Mouse (Mus musculus): ENCODE measurements around the gene Snx20.

Snx20 gene

DNA sequence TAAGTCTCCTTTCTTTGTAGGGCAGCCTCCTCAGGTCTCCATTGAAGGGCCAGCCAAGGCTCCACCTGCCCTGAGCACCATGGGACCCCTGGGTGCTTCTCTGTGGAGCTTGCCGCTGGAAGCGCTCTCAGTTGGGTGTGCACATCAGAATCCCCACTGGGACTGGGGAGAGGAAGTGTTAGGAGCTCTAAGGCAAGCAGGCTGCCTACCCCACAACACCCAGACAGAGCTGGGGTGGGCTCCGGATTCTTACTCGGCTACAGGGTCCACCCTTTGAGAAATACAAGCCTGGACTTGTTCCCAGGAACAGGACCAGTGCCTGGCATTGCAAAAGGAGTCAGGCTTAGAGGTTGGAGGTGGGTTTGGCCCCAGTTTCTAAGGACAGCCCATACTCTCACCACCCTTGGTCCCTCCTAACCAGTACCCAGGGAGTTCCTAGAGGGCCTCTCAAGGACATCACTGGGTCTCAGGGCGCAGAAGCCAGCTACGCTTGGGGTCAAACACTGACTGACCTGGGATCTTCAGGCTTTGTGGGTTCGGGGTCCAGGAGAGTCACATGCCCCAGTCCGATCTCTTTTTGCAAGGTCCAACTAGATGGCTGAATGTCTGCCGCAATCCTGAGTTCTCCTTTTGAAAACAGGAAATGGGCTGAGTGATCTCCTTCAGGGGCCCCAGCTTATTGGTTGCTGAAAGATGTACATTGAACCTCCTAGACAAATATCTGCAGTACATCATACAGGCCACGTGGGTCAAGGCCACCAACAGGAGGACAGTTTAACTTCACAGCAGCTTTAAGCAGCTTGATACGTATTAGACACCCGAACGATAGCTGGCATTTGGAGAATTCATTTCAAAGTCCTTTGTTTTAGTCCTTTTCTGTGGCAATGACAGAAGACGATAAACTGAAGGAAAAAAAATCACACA lies at the start of gene Snx20:
Snx20 (minus strand) TSS at position 655 of the 924 bp plus-strand sequence.
- peak; percentile 78 to 80 for DNase-seq

DNA sequence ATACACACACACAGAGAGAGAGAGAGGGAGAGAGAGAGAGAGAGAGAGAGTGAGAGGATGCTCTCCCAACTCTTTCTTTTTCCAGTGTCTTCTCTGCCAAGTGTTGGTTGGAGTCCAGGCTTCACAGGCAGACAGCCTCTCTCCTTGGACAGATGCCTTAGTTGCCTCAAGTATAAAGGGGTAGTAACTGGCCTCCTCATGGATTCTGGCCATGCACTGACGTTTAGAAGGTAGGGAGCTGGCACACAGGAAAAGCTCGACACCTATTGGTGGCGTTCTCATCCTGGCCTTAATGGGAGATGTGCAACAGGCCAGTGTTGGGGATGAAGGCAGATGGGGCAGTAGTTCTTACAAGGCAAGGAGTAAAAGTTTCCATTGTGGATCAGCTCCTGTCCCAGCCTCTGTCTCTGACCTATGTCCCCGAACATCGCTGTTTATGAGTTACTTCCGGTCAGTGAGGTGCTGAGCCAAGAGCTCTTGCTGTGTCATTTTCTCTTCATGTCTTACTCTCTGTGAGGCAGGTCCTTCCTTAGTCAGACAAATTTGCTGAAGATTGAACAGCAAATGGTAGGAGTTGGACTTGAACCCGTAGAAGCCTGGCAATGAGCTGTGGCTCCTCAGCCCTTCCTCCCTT lies 47.8 kb upstream of the Snx20 start:
- DNase-seq, result no peak

DNA sequence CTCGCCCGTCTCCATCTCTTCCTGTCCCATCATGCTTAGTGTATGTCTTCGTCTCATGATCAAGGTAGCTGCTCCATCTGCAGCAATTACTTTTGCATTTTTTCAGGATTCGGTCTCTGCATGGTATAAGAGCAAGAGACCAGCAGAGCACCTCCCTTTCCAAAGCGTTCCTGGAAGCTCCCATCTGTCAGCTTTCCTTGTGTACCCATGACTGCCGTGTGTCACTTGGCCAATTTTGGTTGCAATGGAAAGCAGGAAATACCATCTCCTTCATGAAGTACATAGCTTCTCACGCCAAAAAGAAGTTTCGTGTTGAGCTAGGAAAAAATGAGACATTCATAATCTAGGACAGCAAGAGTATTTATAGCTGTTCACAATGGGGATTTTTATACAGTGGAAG lies 45.1 kb upstream of the Snx20 start:
- DNase-seq, result no peak

DNA sequence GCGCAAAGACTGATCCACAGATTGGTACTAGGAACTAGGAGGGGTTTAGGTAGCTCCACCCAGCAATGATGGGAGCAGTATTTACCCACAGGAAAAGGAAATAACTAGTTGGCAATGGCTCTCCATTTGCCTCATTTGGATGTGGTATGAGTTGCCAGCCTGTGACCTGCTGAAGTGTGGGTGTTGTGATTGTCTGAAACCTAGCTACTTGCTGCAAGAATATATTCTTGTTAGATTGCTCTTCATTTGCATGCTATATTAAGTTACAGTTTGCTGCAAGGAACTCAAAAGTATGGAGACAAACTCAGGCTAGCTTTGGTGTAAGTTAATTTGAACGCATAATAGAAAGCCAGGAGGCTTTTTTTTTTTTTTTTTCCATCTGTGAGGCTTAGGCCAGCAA lies 44.6 kb upstream of the Snx20 start:
- no peak for DNase-seq

DNA sequence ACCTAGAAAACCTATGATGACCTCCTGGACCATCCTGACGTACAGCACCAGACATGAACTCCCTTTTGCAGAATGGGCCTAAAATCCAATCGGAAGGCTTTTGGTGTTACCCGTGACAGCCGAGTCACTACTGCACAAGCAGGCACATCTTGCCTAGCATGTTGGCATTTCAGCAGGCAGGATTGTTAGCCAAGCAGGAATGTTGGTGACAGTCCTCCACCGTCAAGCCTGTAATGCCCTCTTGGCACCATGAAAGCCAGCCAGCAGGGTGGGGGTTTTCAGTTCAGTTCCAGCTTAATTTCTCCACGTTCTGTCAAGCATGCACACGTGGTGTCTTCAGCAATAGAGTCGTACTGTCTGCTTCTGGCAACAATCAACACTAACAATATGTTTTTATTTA lies 41.1 kb upstream of the Snx20 start:
- DNase-seq, result no peak

DNA sequence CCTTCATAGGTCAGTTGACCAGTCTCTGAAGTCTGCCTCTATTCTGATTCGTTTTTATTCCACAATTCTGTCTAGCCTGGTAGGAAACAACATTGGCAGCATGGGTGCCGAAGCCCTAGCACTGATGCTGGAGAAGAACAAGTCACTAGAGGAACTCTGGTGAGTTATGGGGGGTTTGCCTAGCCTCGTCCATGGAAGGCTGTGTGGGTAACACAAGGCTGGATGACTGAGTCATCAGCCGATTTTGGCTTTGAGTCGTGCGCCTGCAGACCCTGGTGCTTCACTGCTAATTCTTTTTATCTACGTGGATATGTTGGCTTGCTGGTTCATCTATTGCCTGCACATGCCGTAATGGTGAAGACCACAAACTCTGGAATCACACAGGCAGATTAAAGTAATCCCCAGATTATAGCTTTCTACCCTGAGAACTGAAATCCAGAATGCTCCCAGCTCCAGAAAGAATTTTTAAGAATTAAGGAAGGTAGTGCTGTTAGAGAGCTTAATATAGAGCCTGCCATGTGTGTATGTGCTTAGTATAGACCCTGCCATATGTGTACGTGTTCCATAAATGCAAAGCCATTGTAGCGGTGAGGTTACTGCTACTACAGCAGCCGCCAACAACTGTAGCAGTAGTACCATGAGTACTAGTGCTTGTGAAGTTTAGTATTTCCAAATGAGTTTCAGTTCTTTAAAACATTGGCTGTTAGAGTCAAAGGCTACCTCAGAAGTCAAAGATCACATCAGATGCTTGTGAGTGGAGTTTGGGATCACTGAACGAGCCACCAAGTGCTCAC lies 39.6 kb upstream of the Snx20 start:
- no peak for DNase-seq

DNA sequence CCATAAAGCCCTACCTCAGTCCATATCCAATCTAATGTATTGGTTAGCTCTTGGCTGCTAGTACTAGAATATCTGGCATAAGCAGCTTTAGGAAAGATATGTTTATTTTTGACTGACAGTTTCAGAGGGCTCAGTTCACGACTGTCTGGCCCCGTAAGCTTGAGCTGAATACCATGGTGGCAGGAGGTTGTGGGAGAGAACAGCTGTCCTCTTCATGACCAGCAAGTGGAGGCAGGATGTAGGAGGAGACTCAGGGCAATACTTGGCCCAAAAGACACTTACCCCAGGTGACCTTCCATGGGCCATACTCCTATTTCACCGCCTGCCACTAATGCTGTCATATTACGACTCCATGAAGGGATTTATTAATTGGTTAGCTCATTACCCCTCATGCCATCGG lies 37.9 kb upstream of the Snx20 start:
- no peak for DNase-seq

DNA sequence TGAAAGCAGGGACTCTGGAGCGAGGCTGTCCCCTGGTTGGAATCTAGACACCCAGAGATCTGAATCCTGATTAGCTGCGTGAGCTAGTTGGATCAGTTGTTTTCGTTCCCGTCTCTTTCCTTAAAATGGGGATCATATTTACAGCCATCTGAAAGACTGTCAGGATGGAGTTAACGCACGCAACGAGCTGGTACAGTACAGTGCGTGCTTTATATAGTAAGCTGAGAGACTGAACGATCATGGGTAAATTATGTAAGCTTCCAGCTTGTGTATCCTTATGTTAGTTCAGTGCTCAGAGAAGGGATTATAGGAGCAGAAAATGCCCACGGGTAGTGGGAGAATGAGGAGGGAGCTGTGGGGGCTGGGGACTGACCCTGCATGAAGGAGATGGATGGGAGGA lies 35.6 kb upstream of the Snx20 start:
- DNase-seq, result no peak

DNA sequence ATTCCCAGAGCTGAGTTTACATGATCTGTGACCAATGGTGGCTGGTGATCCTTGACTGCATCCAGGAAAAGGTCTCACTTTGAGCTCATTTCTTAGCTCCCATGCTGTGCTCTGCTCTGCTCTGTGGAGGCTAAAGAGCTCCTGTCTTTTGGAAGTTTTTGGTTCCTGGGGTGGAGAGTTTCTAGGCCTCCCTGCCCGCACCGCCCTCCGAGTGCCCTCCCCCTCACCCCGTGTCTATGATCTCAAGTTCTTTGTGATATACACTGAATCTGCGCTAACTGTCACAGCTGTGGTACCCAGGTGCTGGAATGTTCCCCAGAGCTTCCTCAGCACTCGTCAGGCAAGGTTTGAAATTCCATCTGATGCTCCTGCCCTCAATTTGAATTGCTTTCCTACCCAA lies 34.9 kb upstream of the Snx20 start:
- no peak for DNase-seq

DNA sequence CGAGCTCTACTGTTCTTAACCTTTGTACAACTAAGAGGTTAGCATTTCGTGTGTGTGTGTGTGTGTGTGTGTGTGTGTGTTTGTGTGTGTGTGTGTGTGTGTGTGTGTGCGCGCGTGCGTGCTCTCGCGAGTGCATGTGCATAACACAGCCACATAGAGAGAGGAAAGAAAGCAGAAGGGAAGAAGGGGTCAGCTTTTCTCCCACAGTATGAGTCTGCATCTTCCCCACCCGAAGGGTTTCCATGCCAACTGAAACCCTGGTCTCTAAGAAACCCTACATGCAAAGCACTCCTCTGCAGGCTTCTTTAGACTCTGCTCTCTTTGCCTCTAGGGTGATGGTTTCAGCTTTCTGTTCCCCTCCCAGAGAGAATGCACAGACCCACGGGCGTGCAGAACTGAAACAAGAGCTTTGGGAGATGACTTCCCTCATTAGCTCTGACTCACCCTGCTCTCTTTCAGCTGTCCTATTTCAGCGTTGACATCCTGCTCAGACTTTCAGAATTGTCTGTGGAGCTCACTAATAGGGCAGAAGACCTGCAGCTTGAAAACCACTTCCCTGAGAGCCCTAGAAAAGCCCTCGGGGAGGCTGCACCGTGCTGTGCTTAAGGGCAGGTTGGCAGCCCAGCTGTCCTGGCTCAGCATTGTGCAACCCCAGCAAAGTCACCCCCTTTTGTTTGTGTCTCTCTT lies 32.6 kb upstream of the Snx20 start:
- peak; percentile 80 to 84 for DNase-seq

DNA sequence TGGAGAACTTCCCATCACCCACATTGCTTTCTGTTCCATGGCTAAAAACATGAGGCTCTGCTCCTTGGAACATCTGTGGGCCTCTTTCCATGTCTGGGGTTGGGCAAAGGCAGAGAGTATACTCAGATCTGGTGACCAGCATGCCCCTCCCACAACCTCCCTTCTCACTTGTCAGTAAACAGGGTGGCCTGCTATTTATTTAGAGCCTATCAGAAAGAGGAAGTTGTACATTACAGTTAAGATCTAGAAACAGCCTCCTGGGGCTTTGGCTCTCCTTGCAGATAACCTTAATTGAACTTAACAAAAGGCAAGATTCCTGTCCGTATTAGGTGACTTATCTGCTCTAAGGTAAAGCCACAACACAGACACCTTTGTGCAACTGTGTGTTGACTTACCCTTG lies 30.5 kb upstream of the Snx20 start:
- peak; percentile 69 to 78 for DNase-seq

DNA sequence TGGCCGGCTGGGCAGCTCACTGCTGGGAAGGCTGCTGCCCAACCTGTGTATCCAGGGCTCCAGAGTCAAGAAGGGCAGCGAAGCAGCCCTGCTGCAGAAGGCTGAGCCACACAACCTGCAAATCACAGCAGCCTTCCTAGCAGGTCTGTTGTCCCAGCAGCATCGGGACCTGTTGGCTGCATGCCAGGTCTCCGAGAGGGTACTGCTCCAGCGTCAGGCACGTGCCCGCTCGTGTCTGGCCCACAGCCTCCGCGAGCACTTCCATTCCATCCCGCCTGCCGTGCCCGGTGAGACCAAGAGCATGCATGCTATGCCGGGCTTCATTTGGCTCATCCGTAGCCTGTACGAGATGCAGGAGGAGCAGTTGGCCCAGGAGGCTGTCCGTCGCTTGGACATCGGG lies 29.0 kb upstream of the Snx20 start:
- DNase-seq, result no peak

DNA sequence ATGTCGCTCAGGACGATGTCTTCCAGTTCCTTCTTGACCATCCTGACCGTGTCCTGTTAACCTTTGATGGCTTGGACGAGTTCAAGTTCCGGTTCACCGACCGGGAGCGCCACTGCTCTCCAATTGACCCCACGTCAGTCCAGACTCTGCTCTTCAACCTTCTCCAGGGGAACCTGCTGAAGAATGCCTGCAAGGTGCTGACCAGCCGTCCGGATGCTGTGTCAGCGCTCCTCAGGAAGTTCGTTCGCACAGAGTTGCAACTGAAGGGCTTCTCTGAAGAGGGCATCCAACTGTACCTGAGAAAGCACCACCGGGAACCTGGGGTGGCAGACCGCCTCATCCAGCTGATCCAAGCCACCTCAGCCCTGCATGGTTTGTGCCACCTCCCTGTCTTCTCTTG lies 28.2 kb upstream of the Snx20 start:
- no peak for DNase-seq

DNA sequence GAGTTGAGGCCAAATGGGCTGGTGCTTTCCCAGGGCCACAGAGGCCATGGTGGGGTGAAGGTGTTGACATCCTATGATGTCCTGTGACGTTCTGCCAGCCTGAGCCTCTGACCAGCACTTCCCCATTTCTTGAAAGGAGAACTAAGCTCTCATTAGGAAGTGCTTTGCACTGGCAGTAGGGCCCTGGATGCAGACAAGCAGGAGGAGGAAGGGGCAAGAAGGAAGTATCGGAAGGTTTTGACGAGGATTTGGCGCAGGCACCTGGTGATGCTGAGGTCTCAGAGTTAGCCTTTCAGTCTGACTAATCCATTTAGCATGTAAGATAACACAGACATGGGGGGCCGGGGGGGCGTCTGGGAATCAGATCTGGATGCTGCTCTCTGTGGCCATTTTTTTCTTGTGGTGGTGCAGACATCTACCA lies 26.5 kb upstream of the Snx20 start:
- DNase-seq, result peak; percentile 79 to 84

DNA sequence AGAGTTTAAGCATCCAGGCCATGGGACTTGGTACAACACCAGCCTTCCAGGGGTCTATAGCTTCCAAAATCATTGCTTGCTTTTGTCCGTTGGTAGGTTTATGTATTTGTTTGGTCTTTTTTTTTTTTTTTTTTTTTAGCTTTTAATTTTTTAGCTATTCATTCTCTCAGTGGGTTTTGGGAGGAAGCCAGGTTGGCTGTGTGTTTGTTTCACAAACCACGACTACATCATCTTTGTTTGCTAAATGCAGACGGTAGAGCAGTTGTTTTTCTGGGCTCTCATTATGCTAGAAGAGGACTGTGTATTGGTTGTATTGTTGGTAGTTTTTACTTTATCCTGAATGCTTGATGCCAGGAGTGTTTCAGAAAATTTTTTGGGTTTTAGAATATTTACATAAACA lies 23.9 kb upstream of the Snx20 start:
- DNase-seq, result no peak

DNA sequence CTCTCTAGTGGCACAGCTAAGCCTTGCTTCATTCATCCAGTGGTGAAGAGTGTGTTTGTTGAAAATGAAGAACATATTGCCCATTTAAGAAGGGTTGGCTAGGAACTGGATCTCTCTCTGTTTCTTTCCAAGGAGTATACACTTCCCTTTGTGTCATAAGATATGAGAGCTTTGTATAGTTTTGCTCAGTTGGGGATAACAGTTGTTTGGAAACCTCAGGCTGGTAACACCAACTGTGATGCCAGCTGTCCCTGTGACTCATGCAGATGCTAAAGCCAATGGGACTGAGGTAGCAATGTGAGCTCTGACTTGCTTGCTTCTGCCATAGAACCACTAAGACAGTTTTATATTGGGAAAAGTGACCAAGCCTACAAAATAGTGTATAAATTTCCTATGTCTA lies 19.4 kb upstream of the Snx20 start:
- DNase-seq, result no peak

DNA sequence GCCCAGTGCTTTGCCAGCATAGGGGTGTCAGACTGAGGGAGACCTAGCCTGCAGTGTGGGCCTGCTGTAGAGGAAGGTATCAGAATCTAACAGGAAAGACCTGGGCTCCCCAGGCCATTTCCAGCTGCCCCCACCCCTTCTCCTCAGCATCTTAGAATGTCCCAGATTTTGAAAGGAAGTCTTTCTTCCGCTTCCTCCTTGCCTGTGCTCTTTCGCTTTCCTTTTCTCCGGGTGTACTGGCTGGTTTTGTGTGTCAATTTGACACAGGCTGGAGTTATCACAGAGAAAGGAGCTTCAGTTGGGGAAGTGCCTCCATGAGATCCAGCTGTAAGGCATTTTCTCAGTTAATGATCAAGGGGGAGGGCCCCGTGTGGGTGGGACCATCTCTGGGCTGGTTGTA lies 15.2 kb upstream of the Snx20 start:
- DNase-seq, result peak in 1 of 2 experiments; percentile 21

DNA sequence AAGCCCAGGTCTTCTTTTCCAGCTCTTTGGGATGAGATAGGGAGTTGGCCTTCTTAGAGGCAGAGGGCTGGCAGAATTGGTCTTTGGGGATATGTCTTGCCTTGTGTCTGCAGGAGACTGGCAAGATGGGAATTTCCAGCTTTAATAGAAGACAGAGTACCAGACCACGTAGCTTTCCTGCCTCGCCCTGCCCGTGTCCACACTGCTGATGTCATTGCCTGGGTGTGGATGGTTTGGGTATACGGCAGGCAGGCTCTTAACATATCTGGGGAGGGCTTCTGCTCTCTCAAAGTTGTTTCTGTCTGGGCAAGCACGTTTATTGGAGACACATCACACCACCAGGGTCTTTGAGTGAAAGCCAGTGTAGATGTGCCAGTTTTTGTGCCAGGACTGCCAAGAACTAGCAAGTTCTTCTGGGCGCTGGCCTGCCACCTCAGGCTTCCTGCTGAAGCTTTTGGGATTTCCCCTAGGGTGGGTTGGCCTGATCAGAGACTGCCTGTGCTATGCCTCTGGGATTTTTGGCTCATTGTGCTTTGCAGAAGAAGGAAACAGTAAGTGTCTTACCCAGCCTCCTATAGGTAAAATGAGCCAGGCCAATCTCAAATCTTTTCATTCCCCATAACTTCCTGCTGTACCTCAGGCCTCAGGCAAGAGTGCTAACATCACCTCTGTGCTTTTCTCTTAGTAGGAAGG lies 14.2 kb upstream of the Snx20 start:
- DNase-seq, result peak; percentile 49 to 50

DNA sequence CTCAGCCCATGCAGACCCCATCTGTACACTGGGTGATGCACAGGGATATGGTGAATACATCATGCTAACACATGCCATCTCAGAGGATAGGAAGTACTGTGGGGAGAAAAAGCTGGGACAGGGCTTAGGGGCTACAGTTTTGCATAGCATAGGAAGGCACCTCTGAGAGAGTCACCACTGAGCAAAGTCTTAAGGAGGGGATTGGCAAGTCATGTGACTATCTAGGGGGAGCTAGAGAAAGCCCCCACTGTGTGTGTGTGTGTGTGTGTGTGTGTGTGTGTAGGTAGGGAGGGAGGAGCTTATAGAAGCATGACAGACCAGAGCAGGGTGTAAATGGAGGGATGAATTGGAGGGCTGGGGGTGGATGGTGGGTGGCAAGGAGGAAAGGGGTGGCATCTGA lies 12.4 kb upstream of the Snx20 start:
- no peak for DNase-seq

DNA sequence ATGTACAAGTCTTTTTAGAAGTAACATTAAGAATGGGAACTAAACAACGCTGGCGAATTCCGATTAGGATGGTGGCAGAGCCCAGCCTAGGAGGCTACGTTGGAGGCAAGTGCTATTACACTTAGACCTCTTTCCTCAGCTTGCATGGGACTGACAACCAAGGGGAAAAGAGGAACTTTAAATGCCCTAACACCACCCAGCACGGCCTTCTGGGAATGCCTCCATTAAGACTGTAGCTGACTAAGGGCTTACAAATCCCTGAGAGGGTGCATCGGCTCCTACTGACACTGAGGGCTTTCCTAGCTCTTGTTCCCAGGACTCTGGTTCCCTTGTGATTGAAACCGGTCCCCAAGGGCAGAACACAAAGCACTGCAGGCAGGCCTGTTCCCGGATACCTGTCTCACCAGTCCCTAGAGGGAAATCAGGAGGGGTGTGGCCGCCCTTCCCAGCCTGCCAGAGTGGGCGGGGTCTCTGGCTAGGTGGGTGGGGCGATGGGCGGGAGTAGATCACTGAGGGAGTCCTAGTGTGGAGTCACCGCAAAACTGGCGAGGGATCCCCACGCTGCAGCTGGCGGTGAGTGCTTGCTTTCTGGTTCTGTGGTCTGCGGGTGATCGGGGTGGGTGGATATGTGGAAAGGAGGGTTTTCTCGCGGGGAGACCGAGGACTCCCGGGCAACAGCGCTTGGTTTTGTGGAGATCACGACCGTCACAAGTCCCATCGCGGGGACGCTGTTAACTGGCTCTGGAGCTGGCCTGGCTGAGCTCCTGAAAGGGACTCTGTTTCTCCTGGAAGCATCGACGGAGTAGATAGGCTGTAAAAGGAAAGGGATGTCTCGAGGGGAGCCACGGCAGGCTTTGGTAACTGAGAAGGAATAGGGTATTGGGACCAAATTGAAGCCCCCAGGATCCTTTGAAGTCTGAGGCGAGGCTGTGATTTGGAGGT lies 11.2 kb upstream of the Snx20 start, which contains the start of gene Nod2:
Nod2 (plus strand) TSS at position 479 of the 942 bp plus-strand sequence.
- peak; percentile 74 to 77 for DNase-seq

Measured in B cell, adult 2 months (primary cell).